Mouse (Mus musculus): ENCODE measurements around the gene Tbx3. TPM values are rescaled to one million over a fixed set of nuclear protein-coding genes. Genes with fewer than 3 reads are reported as not detected.

Tbx3 gene
- polyA plus RNA-seq, 1 experiment from 2014 or later: 16.5 TPM

DNA sequence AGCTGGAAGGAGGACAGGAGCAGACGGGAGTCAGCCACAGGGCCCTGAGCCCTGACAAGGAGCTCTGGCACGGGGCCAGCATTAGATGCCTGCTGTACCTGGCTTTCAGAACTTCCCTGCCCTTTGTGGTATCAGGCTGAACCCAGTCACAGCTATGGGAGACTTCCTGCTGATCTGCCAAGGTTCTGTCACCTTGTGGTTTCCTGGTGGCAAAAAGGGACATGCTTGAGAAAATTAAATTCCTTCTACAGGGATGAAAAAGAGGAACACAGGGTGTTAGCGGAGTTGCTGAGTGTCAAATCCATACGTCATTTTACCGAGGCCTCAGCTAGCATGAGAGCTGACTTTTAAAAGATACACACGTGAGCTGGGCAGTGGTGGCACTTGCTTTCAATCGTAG, 62.5 kb downstream of the Tbx3 start:
- no peaks in the 10 kb centered on the region for H3K27me3 ChIP-seq (ENCODE audit: control insufficient read depth, insufficient read depth, low read length)
- H3K9ac ChIP-seq (ENCODE audit: low read length): no peak overlapping the region
- 30% methylated on average over 7 of the region's 7 CpGs for WGBS
- H3K27ac ChIP-seq (ENCODE audit: low read length): no peak overlapping the region
- H3K36me3 ChIP-seq (ENCODE audit: control insufficient read depth, insufficient read depth, low read length): no peaks in the 10 kb centered on the region
- no peak; the same call in 1 of the 2 replicates for ATAC-seq (ENCODE audit: insufficient read depth, low FRiP score)
- no peak overlapping the region for H3K4me3 ChIP-seq (replicated peaks; ENCODE audit: low read length)
- no peaks in the 10 kb centered on the region for H3K4me1 ChIP-seq (ENCODE audit: control insufficient read depth, insufficient read depth, low read length)
- no peak overlapping the region for H3K4me2 ChIP-seq (ENCODE audit: low read depth, low read length)
- no peaks in the 10 kb centered on the region for H3K9me3 ChIP-seq (replicated peaks; ENCODE audit: control insufficient read depth, low read length)

Other genes starting within 250 kb of the Tbx3 start
- gene Tbx5, start 162.0 kb downstream of the Tbx3 start, polyA plus RNA-seq (2015; fragmentation: Nextera tagmentation; extraction: Ambion mirVana): 0.43 and 0.52 TPM in 2 replicates

All from stomach, embryonic 16.5 days (tissue).